Mouse (Mus musculus) liver, adult 2 months (tissue): ENCODE results near the gene Micu1. TPM values are rescaled to one million over a fixed set of nuclear protein-coding genes. Genes with fewer than 3 reads are reported as not detected.

Experiments
- DNase-seq: peaks from one replicate; pipeline ENCODE4 v3.0.0-alpha.2; 2011; ENCODE audit warnings: low read depth, low spot score; ENCODE audit errors: extremely low read depth
- H3K27ac ChIP-seq: fragments of 200-500 bp; replicated peaks from 2 replicates; pipeline ENCODE4 v1.5.1; 2012; ENCODE audit warnings: low read depth, mild to moderate bottlenecking, control low read depth, inconsistent platforms, low read length; ENCODE audit not compliant: insufficient read depth
- H3K27me3 ChIP-seq: fragments of 200-500 bp; 2 replicates; pipeline ENCODE4 v1.6.1; 2012; ENCODE audit warnings: mild to moderate bottlenecking, moderate library complexity, low read length, inconsistent platforms; ENCODE audit not compliant: control insufficient read depth, insufficient read depth
- H3K36me3 ChIP-seq: fragments of 200-500 bp; 2 replicates; pipeline ENCODE4 v1.6.1; 2012; ENCODE audit warnings: low read length, inconsistent platforms; ENCODE audit not compliant: control insufficient read depth, insufficient read depth
- H3K4me1 ChIP-seq: fragments of 200-500 bp; 2 replicates; pipeline ENCODE4 v1.6.1; 2011; ENCODE audit warnings: low read length; ENCODE audit not compliant: control insufficient read depth, insufficient read depth
- H3K4me3 ChIP-seq: fragments of 200-500 bp; 2 replicates; pipeline ENCODE4 v1.5.1; 2011; ENCODE audit warnings: low read depth, mild to moderate bottlenecking, control low read depth, low read length, moderate library complexity; ENCODE audit not compliant: insufficient read depth
- H3K79me2 ChIP-seq: fragments of 200-500 bp; 2 replicates; pipeline ENCODE4 v1.6.1; 2012; ENCODE audit warnings: inconsistent platforms, mild to moderate bottlenecking, low read length, moderate library complexity; ENCODE audit not compliant: control insufficient read depth, insufficient read depth
- H3K9ac ChIP-seq: fragments of 200-500 bp; 2 replicates; pipeline ENCODE4 v1.6.1; 2012; ENCODE audit warnings: low read depth, mild to moderate bottlenecking, control low read depth, inconsistent platforms, low read length
- CTCF ChIP-seq: fragments of 200-500 bp; IDR thresholded peaks from 2 replicates; pipeline ENCODE4 v1.5.1; 2011; ENCODE audit warnings: low read depth, low read length, control low read depth
- POLR2A ChIP-seq: fragments of 200-500 bp; IDR thresholded peaks from 2 replicates; pipeline ENCODE4 v1.6.1; 2011; ENCODE audit warnings: low read length, control low read depth; ENCODE audit not compliant: insufficient read depth; ENCODE audit errors: extremely low read depth
- WGBS: fragments of 180-500 bp; shearing (Covaris S2); methylation state at CpG from one replicate; pipeline ENCODE4 v1.1.7; 2018; 5-methylcytosine and 5-hydroxymethylcytosine counted together
- polyA plus RNA-seq: library from polyadenylated mRNA; depleted of rRNA; stranded (reverse); fragments of >200 nt; gene quantifications from 2 replicates; pipeline ENCODE4 v1.2.3, GENCODE M21; 2012
- total RNA-seq: library from RNA; depleted of rRNA; stranded (reverse); fragments of >200 nt; gene quantifications from 2 replicates; pipeline ENCODE4 v1.2.3, GENCODE M21; 2014

Gene Micu1
- total and polyA plus RNA-seq, 2 experiments: 24.1 to 24.4 TPM

DNA sequence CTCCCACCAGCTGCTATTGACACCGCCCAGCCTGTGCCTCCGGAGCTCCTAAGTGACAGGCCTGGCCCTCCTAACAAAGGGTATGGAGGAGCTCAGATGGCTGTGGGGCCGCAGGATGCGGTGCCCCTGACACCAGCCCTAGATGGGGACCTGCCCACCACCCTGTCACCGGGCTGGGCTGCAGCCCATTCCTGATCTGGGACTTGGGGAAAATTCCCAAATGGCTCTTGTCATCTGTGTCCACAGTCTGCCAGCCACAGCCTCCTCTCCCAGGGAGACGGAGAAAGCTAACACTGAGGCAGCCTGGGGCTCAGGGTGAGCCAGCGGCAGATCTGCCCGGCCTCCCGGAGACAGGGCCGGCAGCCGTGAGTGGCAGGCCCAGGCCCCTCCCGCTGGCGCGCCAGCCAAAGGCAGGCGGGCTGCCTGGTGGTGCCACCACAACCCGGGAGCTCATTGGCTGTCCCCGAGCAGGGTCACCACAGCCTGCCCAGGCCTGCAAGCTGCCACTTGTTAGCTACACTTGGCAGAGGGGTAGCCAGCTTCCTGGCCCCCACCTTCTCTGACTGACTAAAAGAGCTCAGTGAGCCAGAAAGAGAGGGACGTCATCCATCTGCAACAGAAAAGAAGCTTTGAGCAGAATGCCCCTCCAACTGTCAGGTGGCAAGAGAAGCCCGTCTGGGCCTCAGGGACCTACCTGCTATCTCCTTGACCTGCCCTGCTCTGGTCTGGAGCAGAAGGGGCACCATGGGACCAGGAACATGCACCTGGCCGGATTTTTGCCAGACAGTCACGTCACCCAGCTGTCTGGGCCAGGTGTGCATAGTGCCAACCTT, 197.3 kb downstream of the Micu1 start:
- H3K36me3 ChIP-seq: peaks cover 4% of the 10 kb centered on the region; the same call in 1 of the 2 replicates
- peak; percentile 93 for DNase-seq
- no peaks in the 10 kb centered on the region for H3K27me3 ChIP-seq
- peak overlapping the region; percentile 60 for H3K9ac ChIP-seq
- H3K79me2 ChIP-seq: no peaks in the 10 kb centered on the region
- TF ChIP-seq POLR2A (0 out of 2 replicates have a peak, but pooled peaks have one; percentile 45), CTCF (no peak)
- H3K4me1 ChIP-seq: peaks cover 14% of the 10 kb centered on the region; the same call in 1 of the 2 replicates
- peak overlapping the region; percentile 89 for H3K27ac ChIP-seq
- WGBS: 14% methylated on average over 21 of the region's 21 CpGs
- no peak overlapping the region for H3K4me3 ChIP-seq

DNA sequence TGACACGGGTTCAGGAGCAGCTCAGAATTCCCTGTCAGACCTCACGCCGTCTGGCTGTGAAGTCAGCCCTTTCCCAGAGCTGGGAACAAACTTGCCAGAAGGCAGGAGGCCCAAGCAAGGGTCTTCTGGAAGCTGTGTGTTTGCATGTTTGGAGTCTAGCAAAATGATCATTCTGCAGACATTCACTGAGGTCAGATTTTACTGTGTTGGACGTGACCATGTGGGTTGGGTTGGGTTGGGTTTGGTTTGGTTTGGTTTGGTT, 197.8 kb downstream of the Micu1 start:
- Histone ChIP-seq H3K79me2 (no peaks in the 10 kb centered on the region), H3K27ac (peak overlapping the region; percentile 89), H3K27me3 (no peaks in the 10 kb centered on the region), H3K36me3 (peaks cover 4% of the 10 kb centered on the region; the same call in 1 of the 2 replicates), H3K4me3 (no peak overlapping the region), H3K4me1 (peaks cover 14% of the 10 kb centered on the region; the same call in 1 of the 2 replicates), H3K9ac (peak overlapping the region; percentile 45)
- no peak for DNase-seq
- no peak for TF ChIP-seq CTCF
- TF ChIP-seq POLR2A: no peak
- WGBS: 22% methylated on average over 4 of the region's 4 CpGs

DNA sequence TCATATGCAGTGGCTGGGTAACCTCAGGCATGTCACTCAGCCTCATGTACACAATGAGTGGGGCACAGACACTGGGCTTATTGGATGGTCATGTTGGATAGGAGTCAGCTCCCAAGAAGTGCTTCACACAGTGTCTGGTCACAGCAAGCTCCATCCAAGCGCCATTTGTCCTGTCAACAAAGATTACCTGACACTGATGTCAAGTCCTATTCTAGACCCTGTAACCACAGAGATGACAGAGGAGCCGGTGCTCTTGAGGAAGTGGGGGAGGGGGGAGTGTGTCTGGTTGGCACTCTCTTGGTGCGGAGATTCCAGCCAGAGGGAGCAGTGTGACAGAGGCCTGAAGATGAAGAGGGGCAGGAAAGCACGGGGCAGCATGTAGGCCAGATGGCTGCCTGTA, 198.7 kb downstream of the Micu1 start:
- Histone ChIP-seq H3K27me3 (no peaks in the 10 kb centered on the region), H3K27ac (no peak overlapping the region), H3K9ac (no peak overlapping the region), H3K4me1 (peaks cover 14% of the 10 kb centered on the region; the same call in 1 of the 2 replicates), H3K79me2 (no peaks in the 10 kb centered on the region), H3K36me3 (peaks cover 3% of the 10 kb centered on the region; the same call in 1 of the 2 replicates), H3K4me3 (no peak overlapping the region)
- TF ChIP-seq POLR2A (no peak), CTCF (no peak)
- WGBS: 81% methylated on average over 4 of the region's 4 CpGs
- no peak for DNase-seq

DNA sequence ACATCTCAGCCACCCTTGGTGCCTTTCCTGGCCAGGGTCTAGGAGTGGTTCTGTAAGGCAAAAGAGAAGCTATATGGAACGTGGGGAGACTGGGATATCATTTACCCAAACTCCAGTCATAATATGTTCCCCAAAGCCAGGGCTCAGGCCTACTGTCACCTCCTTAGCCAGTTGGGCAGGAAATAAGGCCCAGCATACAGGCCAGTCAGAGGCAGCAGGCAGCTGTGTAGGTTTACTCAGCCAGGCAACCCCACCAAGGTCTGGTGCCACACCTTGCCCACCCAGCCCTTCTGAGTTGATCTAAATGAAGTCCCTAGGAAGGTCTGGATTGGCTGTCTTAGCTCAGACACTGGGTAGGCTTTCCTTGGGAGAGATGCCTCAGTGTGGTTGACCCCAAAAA, 199.2 kb downstream of the Micu1 start:
- Histone ChIP-seq H3K36me3 (no peaks in the 10 kb centered on the region; the same call in 1 of the 2 replicates), H3K4me3 (no peak overlapping the region), H3K9ac (no peak overlapping the region), H3K27me3 (no peaks in the 10 kb centered on the region), H3K79me2 (no peaks in the 10 kb centered on the region), H3K4me1 (peaks cover 14% of the 10 kb centered on the region; the same call in 1 of the 2 replicates), H3K27ac (no peak overlapping the region)
- TF ChIP-seq CTCF (no peak), POLR2A (no peak)
- 92% methylated on average over 1 of the region's 1 CpGs for WGBS
- no peak for DNase-seq

DNA sequence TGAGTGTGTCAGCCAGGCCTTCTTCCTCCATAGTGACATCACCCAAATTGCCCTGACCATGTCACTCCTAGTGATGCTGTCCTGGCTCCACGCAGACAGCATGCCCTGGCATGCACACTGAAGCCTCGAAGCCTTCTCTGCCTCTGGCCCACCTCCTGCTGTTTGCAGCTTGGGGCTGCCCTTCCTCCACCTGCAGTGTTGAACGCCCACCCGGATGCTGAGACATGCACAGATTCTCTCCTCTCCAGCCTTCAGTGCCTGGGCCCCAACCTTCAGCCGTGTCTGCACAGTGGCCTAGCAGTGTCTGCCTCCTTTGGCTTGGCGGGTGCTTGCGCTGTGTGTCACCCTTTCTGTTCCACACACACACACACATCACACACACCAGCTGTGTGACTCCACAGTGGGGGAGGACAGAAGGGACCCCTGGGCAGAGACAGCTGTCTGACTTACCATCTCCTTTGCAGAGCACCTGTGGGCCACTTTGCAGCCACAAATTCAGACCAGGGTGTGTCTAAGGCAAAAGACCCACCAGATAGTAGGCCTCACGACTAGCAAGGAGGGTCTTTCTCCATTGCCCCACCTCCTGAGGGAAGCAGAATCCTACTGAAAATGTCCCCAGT, 199.8 kb downstream of the Micu1 start:
- DNase-seq: no peak
- no peak overlapping the region for H3K9ac ChIP-seq
- H3K4me1 ChIP-seq: peaks cover 14% of the 10 kb centered on the region; the same call in 1 of the 2 replicates
- no peaks in the 10 kb centered on the region for H3K27me3 ChIP-seq
- TF ChIP-seq CTCF (no peak), POLR2A (no peak)
- H3K79me2 ChIP-seq: no peaks in the 10 kb centered on the region
- H3K4me3 ChIP-seq: no peak overlapping the region
- no peak overlapping the region for H3K27ac ChIP-seq
- H3K36me3 ChIP-seq: no peaks in the 10 kb centered on the region; the same call in 1 of the 2 replicates
- WGBS: 90% methylated on average over 8 of the region's 8 CpGs

DNA sequence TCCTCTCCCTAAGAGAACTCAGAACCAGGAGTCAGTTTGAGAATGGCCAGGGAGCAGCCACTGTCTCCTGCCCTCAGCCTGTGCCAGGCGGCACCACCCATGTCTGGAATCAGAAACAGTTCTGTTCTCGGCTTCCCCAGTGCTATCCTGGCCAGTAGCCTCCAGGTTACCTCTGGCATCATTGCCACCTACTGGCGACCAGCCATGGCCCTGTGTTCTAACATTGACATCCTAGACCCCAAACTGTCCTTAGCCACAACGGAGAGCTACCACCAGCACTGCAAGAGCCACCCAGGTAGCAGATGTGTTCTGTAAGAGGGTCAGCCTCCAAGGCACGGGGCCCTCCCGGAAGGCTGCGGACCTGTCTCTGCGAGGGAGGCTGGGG, 200.3 kb downstream of the Micu1 start:
- DNase-seq: no peak
- H3K27ac ChIP-seq: no peak overlapping the region

More for the DNA sequence above, 200.3 kb downstream of the Micu1 start:
- Histone ChIP-seq H3K9ac (no peak overlapping the region), H3K79me2 (no peaks in the 10 kb centered on the region), H3K36me3 (no peaks in the 10 kb centered on the region; the same call in 1 of the 2 replicates), H3K27me3 (no peaks in the 10 kb centered on the region), H3K4me1 (peaks cover 14% of the 10 kb centered on the region; the same call in 1 of the 2 replicates), H3K4me3 (no peak overlapping the region)
- TF ChIP-seq CTCF (no peak), POLR2A (no peak)
- WGBS: 79% methylated on average over 8 of the region's 8 CpGs
